Mouse (Mus musculus) left cerebral cortex, postnatal 10 days (tissue): ENCODE results near the gene Atp6v0d1. TPM values are rescaled to one million over a fixed set of nuclear protein-coding genes. Genes with fewer than 3 reads are reported as not detected.
A peak's percentile ranks its signal among the peaks of the same experiment; 100 is the strongest.

ENCODE experiments used
- DNase-seq, 2 experiments: peaks; one replicate each; pipeline ENCODE4 v3.0.0; 2021 to 2022; ENCODE audit warnings: low spot score in 2 of 2, mixed read lengths in 1 of 2; ENCODE audit errors: extremely low spot score in 1 of 2
- intact Hi-C: fragments of 180-260 bp; cut with DNase I; formaldehyde crosslinking; loops from one replicate; pipeline ENCODE4 v1.15.1; 2025
- total RNA-seq, 2 experiments: library from RNA; stranded (reverse); gene quantifications; 2 replicates each; pipeline ENCODE4 v1.2.3; 2021

The Atp6v0d1 gene
- total RNA-seq, 2 experiments from 2014 or later, result 346 to 352 TPM

DNA sequence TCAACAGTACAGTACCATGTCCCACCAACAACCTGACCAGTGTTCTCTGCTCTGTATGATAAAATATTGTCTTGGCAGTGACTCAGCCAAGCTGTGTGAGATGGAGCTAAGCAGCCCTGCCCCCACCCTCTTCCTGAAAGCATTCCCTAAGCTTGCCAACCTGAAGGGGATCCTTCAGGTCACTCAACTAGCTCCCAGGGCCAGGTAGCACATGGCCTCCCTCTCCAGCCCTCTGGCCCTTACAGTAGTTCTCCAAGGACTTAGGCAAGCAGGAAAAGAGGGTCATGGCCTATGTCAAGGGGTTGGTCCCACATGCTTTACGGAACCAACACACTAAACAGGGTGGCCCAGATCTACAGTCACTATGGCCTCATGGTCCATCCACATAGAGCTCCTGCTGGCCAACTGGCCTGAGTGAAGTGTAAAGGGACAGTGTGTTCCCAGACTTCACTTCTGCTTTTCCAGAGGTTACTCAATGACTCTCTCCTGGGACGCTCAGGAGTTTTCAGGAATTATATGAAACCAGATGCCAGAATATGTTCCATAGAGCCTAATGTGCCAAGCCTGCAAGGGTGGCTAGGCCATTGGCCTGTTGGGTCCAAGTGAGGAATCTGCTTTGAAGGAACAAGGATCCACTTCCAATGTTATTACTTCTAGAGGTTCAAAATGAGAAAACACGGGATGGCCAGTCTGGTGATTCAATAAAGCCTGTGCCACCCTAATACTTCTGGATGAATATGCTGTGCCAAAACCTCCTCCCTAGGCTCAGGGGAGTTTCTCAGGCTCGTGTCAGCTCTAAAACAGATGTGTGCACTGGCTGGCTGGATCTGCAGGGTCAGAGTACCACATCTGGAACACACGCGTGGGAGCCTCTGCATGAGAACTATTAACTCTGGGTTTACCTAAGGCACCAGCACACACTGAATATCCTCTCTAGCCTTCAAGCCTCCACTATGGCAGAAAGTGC lies 19.2 kb downstream of the Atp6v0d1 start:
- intact Hi-C loops, result no loop called here

DNA sequence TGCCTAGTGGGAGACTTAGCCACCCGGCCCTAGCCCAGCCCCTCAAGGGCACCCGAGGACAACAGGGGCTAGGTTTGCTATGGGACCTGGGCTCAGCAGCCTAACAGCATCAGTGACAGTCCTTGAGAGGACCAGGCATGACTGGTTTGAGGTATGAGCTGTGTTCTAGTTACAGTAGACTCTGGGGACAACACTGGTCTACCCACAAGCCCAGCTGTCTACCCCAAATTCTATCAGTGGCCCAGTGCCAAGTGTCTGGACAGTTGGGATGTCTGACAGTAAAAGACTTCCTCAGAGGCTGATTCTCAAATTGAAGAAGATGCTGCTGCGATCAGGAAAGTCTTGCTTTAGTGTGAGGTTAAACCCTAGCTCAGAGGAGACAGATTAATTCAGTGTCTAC lies 20.6 kb downstream of the Atp6v0d1 start:
- intact Hi-C loops, result no loop called here
- DNase-seq, result peak in 1 of 2 experiments; percentile 62

More for the DNA sequence above, 19.2 kb downstream of the Atp6v0d1 start:
- DNase-seq, result no peak

DNA sequence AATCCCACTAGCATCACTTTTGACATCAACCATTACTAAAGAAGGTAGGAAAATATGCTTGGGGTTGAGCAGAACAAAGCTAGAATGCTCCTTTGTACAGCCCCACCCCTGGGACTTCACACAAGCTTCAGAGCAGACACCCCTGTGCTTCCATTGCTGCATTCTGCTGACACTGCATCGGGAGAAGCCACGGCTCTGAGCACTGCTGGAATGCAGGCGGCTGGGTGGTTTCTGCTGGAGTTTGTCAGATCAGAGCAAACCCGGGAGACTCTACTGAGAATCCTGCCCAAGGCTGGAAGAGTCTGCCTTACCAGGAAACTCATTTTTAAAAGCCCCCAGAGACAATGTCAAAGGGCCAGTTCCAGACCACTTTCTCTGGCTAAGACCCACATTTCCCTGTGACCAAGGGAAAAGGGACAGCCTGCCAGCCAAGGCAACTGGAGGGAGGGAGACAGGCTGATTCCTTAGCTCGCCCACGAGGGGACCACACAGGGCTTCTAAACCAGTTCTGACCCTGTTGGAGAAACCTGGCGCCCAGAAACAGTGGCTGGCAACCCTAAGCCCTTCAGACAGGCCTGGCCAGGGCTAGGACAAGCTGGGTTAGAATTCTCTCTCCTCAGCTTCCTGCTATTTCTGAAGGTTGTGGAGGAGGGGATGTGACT lies 21.2 kb downstream of the Atp6v0d1 start:
- intact Hi-C loops, result no loop called here
- no peak for DNase-seq

DNA sequence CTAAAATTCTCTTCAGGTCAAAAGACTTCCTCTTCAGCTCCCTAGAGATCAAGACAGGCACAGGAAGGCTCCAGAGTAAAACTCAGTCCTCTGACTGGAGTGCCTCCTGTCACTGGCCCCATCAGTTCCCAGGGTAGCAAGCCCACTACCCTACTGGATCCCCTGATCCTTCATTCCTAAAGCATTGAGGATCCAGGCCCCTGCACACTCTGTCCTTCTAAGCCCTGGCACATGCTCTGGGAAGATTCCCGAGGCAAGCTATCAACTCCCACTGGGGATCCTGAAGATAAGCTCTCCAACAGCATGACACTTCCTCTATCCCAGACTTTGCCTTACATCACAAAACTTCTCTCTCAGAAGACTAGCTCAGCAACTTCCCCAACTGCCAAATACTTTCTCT lies 22.1 kb downstream of the Atp6v0d1 start:
- no peak for DNase-seq
- intact Hi-C loops, result no loop called here

DNA sequence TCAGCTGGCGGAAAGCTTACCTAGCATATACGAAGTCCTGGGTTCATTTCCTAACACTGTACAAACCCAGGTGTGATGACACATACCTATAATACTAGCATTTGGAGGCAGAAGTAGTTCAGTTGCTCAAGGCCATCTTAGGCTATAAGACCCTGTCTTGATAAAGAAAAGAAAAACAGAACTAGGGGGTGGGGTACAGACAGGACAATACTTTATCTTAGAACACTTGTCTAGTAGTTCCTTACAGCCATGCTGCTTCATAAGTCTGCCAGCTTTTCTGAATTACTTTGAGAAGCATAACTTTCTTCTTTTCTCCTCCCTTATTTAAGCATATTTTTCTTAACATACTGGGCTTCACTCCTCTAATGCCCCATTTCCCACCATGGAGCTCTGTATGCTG lies 23.0 kb downstream of the Atp6v0d1 start:
- intact Hi-C loops, result no loop called here
- DNase-seq, result no peak

DNA sequence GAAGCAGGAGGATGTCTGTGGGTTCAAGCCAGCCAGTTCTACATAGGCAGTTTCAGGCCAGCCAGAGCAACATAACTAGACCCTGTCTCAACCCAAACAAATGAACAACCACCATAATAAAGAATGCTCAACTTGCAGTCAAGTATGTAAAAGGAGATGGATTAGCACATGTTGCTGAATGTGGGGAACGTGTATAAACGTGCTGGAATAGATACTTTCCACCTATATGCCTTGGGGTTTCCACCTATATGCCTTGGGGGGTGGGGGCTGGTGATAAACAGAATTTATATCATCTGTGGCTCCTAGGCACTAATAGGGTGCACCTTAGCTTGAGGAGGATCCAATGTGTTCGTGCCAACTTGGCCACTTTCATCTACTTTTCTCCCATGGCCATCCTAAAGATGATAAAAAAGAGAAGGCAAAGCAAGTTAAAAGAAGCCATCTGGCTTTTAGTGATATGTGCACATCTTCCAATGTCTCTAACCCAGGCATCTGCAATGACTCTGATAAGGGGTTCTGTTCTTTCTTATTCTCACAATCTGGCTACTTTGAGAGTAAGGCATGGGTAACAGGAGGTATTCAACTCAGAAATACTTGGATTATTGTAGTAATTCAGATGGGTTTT lies 23.7 kb downstream of the Atp6v0d1 start:
- intact Hi-C loops, result no loop called here
- DNase-seq, result no peak

DNA sequence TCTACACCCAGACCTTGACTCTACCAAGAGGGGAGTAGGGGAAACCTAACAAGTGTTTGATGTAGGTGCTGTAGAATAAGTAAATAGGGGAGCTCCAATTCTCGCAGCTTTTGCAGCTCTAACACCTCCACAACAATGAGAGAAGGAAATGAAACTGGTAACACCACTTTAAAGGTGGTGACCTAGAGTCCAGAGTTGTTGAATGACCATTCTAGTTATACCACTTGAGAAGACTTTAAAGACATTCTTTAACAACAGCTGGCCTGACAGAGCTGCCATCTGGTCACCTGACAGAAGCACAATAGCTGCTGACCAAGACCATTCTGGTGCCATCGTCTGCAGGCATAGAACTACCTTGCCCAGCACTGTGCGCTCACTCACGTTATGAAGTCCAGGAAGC lies 26.9 kb downstream of the Atp6v0d1 start:
- intact Hi-C loops, result no loop called here
- DNase-seq, result no peak

DNA sequence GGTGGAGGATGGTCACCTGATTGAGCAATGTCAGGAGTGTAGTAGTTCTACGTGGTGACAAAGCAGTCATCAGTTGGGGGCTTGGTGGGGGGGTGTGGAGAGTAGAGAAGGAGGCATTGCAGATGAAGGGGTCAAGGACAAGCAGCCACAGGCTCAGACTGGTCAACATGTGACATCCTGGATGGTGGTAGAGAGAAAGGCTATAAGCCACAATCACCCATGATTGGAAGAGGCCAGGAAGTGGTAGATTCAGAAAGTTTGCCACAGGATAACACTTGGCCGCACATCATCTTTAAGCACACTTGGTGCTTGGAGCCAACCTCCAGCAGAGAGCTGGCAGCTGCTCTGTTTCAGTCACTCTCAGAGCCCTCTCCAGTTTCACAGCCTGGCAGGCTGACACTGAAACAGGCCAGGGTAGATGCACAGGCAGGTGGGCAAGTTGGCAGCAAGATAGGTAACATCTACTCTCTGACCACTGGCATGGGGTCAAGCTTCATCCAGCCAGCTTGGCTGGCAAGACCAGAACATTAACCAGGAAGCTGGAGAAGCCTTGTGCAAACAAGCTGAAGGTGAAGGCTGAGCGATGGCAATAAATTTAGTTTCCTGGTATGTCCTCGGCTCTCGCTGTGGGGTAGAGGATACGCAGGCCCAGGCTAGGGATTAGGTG lies 28.7 kb downstream of the Atp6v0d1 start:
- intact Hi-C loops, result no loop called here
- DNase-seq, result no peak

DNA sequence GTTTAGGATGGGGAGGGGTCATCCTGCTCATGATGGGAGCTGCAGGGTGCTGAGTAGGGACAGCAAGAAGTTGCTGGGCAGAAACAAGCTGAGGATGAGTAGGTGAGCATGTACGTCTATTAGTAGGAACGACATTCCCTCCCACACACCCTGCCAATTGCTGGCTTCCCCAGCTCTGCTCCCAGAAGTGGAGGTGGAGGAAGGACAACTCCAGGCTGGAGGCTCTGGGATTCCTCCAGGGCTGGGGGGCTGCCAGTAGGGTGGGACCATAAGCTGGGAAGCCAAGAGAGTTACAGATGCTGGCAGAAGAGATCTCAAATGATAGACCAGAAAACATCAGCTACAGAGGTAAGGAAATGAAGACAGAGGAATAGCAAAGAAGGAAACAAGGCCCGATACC lies 29.3 kb downstream of the Atp6v0d1 start:
- no peak for DNase-seq
- intact Hi-C loops, result no loop called here

DNA sequence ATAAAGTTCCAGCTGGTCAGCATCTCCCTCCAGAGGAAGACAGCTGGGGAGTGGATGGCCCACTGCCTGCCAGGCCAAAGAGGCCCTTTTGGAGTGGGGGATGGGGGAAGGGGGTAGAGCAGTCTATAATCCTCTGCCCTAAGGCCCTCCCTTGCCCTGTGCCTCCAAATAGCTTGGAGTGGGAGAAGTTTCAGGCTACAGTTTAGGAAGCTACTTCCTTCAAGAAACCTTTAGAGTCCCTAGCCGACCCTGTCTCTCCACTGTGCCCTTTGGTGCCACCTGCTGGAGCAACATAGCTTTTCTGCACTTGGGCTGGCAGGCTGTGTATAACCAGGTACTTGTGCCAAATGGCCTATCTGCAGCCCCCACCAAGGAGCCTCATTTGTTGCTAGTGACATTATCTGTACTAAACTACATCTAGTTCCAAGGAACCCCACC lies 31.9 kb downstream of the Atp6v0d1 start:
- peak in 1 of 2 experiments; percentile 80 for DNase-seq
- intact Hi-C loops, result no loop called here

DNA sequence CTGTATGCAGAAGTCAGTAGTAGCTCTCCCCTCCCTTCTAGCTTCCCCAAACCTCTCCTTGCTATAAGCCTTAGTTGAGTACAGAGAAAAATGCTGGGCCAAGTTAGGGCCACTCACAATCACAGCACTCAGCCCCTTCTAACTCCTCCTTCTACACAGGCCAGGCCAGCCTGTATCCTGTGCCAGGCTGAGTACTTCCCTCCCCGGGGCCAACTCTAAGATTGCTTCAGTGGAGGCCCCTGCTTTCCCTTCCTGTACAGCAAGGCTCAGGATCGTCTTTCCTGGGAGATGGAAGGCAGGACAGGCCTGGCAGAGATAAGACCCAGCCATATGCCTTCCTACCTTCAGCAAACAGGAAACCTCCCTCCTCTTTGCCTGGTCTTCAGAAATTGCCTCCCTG lies 32.4 kb downstream of the Atp6v0d1 start:
- DNase-seq, result no peak
- intact Hi-C loops, result no loop called here

DNA sequence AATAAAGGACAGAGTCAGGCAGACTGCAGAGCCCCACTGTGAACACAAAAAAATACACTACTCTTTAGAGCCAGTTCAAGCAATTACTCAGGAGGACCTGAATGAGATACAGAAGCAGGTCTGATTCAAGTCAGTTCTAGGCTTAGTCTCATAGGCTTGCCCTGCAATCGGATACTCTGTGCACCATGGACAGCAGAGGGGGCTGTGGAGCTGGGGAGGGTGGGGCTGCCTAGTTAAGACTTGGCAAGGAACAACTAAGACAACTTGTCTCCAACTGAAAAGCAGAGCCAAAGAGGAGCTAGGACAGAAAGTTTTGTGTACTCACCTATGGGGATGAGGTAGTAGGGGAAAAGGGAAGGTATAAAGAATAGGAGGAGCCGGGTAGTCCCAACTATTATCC lies 34.1 kb downstream of the Atp6v0d1 start:
- intact Hi-C loops, result no loop called here
- DNase-seq, result peak in 1 of 2 experiments; percentile 70

DNA sequence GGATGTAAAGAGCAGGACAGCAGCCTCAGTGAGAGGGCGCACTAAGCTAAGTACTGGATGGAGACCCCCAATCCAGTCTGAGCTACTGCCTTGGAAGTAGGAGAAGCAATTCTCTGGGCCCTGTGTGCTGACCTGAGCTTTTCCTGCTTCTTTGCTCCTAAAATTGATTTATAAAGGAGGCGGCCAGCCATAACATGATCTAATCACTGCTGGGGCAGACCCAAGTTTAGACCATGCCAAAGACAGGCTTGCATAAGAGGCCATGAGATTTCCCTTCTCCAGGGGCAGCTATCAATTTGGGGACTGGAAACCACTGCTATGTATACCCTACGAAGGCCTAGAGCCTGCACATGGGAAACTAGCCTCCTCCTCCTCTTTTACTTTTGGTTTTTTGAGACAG lies 36.6 kb downstream of the Atp6v0d1 start:
- no peak for DNase-seq
- intact Hi-C loops, result no loop called here

DNA sequence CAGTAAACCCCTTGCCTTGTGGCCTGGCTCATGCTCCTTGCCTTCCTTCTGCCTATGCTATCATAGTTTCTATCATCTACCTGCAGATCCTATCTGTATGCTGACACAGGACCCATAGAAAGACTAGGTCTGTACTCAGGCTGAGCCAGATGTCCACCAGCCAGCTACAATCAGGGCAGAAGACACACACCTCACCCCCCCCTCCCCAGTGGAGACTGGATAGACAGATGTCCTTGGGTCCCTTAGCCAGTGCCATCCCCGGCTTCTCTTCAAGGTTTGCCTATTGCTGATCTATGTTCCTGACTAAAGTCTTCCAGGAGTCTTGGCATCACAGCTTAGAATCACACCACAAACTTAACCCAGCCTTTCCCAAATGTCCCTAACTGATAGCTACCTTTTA lies 37.6 kb downstream of the Atp6v0d1 start:
- no peak for DNase-seq
- intact Hi-C loops, result no loop called here

DNA sequence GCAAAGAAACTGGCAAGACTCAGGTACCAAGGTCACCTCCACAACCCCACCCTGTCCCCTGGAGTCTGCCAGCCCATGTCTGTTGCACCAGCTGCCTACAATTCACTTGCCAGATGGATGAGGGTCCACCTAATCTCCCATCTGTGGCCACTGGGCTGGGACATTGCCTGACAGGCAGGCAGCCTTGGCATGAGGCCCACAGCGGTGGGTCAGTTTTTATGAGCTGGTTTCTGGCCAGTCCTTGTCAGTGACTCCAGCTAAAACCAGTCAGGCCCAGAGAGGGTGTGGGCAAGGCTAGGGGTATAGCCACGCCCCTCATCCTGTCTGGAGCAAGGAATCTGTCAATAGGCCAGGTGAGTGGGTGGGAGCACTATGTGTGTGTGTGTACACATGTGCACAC lies 38.7 kb downstream of the Atp6v0d1 start:
- intact Hi-C loops, result no loop called here

DNA sequence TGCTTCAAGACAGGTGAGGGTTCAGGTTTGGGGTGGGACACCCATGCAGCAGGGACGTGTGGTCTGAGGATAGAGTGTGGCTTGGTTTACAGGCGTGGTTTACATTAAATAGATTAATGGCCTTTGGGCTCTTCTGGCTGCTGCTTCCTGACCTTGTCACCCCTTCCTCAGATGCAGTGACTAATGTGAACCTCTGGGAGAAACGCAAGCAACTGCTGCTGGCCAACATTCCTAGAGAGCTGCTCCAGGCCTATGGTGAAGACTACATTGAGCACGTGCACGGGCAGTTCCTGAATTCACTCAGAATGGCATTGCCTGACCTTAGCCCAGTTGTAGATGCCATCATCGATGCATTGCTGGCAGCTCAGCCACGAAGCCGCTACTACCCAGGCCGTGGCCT lies 43.0 kb downstream of the Atp6v0d1 start:
- intact Hi-C loops, result no loop called here
- DNase-seq, result no peak

More for the DNA sequence above, 38.7 kb downstream of the Atp6v0d1 start:
- no peak for DNase-seq

DNA sequence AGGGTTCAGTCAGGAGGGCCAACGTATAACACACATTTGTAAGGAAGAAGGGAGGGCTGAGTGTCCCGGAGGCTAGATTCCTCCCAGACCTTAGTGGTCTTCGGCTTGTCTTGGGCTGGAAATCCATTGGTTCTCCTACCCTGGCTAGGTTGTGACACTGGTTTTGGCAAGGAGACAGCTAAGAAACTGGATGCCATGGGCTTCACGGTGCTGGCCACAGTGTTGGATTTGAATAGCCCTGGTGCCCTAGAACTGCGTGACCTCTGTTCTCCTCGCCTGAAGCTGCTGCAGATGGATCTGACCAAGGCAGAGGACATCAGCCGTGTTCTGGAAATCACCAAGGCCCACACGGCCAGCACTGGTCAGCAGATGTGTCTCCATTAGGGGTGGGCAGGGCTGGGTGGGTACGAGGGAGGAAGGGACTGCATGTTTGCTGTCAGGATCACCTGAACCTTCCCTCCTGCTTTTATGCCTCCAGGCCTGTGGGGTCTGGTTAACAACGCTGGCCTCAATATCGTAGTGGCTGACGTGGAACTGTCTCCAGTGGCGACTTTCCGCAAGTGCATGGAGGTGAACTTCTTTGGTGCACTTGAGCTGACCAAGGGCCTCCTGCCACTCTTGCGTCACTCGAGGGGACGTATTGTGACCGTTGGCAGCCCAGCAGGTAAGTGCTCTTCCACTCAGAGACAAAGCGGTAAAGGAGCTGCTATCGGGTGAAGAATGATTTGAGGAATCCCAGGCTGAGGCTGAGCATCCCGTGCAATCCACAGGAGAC lies 43.7 kb downstream of the Atp6v0d1 start:
- intact Hi-C loops, result no loop called here
- no peak for DNase-seq

DNA sequence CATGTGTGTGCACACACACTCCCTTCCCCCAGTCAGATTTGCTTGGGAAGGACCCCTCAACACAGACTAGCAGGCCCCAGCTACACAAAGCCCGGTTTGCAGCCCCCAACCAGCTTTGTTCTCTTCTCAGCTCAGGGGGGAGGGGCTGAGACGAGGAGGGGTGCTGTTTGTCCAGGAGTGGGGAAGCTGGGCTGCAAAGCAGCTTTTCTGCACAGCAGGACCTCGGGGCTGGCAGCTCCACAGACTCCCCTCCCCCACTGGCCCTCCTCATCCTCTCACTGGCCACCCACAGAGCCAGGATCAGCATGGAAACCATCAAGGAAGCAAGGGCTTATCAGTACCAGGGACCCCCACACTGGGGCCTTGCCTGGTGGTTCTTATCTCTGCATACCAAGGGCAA lies 44.8 kb downstream of the Atp6v0d1 start:
- DNase-seq, result no peak
- intact Hi-C loops, result no loop called here
